Mouse (Mus musculus): ENCODE results near the gene Rassf3. TPM values are rescaled to one million over a fixed set of nuclear protein-coding genes. Genes with fewer than 3 reads are reported as not detected.

Rassf3 gene
- polyA plus RNA-seq, 1 experiment, result 37.5 TPM

DNA sequence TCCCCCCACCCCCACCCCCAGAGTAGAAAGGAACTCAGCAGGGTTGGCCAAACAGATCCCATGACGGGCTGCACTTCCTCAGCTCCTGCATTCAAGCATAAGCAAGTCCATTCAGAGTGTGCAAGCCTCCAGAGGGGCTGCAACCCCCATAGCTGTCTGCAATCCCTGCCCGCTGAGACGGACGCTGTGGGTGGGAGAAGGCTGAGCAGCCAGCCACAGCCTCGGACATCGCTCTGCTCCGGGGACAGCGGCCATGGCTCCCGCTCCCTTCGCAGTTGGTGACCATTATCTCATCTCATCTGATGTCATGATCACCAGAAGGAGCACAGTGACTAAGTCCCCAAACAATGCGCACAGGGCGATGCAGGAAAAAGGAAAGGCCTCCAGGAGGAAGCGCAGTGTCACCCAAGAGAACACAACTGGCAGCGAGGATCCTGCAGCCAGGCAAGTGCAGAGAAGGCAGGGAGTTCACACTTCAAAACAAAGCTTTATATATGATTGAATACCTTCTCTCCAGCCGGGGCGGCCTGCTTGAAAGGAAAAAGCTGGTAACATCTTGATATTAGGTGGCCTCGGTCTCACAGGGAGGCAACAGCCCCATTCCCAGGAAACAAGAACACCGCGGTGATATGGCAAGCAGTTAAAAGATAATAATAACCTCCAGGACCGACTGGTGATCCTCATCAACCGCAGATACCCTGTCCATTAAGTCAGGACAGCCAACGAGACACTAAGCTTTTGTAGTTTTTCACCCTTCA is 14.6 kb downstream of the Rassf3 start:
- no peak for DNase-seq (ENCODE audit: low read depth)

- DNase-seq (ENCODE audit: low read depth), result no peak
Observed at GRCm38 (mm10) chr10:121459124-121459853, 16.9 kb downstream of the Rassf3 start.

- no peak for DNase-seq (ENCODE audit: low read depth)
Observed at GRCm38 (mm10) chr10:121458408-121458807, 17.7 kb downstream of the Rassf3 start.

DNA sequence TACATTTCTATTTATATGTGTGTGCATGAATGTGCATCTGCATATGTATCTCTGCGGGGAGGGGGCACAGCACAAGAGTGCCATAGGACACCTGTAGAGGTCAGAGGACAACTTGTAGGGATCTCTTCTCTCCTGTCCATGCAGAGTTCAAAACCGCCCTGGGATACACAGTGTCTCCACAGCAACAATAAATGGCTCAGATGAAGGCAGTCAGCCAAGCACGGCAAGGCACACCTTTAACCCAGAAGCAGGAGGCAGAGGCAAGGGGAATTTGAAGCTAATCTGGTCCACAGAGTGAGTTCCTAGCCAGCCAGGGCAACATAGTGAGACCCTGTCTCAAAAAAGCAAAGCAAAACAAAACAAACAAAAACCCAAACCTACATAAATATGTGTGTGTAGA is 18.8 kb downstream of the Rassf3 start:
- DNase-seq (ENCODE audit: low read depth), result no peak

DNA sequence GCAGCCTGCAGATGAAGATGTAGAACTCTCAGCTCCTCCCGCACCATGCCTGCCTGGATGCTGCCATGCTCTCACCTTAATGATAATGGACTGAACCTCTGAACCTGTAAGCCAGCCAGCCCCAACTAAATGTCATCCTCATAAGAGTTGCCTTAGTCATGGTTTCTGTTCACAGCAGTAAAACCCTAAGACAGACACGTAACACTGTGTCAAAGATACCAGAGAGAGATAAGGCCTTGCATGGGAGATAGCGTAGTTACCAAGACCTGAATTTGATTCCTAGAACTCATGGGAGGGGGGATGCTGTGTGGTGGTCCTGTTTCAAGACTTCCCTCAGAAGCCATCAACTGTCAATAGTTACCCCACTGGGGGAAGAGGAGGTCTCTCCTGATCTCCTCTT is 20.6 kb downstream of the Rassf3 start:
- no peak for DNase-seq (ENCODE audit: low read depth)

GRCm38 (mm10) chr10:121454708-121455475 is 21.3 kb downstream of the Rassf3 start:
- DNase-seq (ENCODE audit: low read depth), result no peak

DNA sequence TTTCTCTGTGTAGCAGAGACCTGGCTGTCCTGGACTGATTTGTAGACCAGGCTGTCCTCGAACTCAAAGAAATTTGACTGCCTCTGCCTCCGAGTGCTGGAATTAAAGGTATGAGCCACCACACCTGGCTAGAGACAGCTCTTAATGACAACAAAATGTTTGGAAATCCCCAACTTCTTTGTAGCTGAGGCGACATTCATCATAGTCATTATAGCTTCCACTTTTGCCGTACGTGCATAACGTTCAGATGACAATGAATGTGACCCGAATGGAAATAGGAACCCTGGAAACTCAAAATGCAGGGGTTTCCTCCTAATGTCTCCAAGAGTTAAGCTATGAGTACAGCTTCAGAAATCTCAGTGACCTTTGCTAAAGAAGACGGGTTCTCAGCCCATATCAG is 22.1 kb downstream of the Rassf3 start:
- DNase-seq (ENCODE audit: low read depth), result no peak

DNA sequence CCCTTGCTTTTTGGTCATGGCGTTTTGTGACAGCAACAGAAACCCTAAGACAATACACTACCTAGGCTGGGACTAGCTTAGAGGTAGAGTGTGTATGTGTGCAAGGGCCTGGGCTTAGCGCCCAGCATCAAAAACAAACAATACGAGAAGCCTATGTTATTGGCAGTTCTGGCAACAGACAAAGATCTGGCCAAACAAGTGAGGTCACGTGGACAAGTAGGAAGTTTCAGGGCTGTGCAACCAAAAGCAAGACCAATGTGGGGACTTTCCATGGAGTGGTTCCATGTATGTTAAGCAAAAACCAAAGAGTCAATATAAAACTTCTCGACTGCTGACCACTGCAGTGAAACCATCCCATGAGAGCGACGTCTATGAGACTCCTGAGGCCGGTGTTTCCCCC is 30.3 kb downstream of the Rassf3 start:
- no peak for DNase-seq (ENCODE audit: low read depth)

DNA sequence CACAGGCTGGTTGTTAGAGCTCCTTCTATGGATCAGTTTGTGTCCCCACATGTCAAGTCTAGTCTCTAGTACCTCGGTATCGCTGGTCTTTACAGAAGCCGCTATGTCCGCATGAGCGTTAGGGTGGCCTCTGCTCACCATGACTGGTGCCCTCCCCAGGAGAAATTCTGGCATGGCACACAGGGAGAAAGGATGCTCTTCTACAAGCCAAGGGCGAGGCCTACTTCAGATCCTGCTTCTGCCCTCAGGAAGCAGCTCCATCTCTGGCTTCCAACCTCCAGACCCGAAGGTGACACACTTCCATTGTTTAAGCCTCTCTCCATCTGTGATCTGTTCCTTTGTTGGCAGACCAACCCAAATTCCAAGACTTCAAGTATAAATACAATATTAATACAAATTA is 31.9 kb downstream of the Rassf3 start:
- DNase-seq (ENCODE audit: low read depth), result no peak

DNA sequence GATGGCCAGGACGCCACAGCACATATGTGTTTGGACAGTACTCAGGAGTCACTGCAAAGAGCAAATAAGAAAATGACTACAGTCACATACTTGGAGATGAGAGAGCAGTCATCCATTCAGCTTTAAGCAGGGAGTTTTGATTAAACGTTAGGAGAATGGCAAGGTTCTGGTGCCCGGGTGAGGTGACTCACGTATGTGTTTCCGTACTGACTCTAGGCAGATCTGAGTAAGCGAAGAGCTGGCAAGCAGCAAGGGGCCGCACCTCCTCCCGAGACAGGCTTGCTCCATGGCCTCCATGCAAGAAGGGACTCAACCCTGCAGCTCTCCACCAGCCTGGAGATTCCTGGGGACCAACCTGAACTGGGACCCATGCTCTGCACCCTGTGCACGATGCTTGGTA is 32.4 kb downstream of the Rassf3 start:
- DNase-seq (ENCODE audit: low read depth), result no peak

DNA sequence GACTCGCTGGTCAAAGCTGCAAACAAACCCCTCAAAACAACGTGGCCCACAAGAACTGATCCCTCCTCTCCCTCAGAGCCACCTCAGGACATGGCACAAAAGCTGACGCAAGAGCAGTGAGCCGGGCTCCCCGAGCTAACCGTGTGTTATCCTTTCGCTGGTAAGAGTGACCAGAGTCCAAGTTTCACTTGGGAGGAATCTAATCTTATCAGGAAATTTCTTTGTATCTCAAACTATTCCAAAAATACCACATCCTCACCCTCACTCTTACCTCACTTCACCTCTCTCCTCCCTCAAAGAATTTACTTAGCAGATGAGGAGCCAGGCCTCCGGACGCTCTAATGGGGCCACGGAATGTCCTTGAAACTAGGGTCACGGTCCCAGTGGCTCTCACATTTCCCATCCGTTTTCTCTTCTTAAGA is 36.8 kb downstream of the Rassf3 start:
- no peak for DNase-seq (ENCODE audit: low read depth)

DNA sequence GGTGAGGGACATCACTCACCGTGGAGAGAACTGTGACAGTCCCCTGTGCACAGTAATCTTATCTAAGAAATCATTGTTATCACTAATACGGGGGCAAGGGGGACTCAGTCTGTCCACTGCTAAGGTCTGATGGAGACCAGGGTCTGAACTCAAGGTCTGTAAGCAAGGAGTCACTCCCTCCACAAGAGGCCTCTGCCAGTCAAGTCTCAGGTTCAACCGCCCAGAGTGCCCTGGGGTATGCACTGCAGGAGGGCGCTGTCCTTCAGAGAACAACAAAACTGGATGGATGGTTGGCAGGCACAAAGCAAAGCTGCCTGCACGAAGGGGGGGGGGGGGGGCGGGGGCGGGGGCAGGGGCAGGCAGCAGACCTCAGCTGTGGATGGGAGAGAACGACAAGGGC is 38.0 kb downstream of the Rassf3 start:
- no peak for DNase-seq (ENCODE audit: low read depth)

GRCm38 (mm10) chr10:121436693-121437092 is 39.5 kb downstream of the Rassf3 start:
- DNase-seq (ENCODE audit: low read depth), result no peak

DNA sequence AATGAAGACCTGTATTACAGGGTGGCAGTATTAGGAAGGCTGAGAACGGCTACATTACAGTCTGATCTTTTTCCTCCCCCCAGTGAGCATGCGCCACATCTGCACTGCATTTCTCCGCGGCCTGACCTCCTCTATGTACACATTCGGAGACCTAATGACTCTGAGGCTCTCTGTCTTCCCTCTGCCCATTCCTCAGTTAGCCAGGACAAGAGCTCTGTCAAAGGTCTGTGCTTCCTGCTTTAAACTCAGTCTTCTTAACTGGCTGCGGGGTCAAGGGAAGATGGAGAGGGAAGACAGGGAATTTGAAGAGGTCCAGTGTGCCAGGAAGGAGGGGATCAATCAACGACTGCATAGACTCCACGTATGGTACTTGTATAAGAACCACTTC is 39.9 kb downstream of the Rassf3 start:
- DNase-seq (ENCODE audit: low read depth), result no peak

- DNase-seq (ENCODE audit: low read depth), result no peak
Observed at GRCm38 (mm10) chr10:121435546-121436257, 40.4 kb downstream of the Rassf3 start.

GRCm38 (mm10) chr10:121434441-121435103 is 41.6 kb downstream of the Rassf3 start:
- DNase-seq (ENCODE audit: low read depth), result no peak

DNA sequence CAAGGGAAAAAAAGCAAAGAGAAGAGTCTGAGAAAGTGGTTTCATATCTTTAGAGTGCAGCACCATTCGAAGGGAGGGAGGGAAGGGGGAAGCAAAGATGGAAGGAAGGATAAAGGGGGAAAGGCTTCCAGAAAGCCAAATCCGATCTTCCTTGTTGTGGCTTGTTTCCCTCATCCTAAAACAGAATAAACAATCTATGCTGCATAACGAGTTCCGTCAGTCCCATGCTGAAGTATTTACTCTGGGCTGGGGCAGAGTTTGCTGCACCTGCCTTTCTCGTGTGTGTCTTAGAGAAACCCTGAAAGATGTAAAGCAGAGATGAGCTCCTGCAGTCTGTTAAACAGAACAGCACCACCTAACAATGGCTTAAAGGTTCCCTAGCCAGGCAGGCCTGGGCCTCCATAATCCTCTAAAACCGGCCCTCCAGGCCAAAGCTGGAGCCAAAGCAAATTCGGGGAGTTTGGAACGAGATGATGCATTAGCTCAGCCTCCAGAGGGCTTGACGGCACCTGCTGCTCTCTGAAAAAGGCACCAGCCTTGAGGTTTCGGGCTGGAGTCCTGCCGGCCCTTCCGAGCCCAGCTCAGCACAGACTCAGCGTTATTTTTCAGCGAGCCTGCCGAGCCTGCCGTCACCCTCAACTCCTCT is 43.4 kb downstream of the Rassf3 start:
- peak; percentile 72 for DNase-seq (ENCODE audit: low read depth)

DNA sequence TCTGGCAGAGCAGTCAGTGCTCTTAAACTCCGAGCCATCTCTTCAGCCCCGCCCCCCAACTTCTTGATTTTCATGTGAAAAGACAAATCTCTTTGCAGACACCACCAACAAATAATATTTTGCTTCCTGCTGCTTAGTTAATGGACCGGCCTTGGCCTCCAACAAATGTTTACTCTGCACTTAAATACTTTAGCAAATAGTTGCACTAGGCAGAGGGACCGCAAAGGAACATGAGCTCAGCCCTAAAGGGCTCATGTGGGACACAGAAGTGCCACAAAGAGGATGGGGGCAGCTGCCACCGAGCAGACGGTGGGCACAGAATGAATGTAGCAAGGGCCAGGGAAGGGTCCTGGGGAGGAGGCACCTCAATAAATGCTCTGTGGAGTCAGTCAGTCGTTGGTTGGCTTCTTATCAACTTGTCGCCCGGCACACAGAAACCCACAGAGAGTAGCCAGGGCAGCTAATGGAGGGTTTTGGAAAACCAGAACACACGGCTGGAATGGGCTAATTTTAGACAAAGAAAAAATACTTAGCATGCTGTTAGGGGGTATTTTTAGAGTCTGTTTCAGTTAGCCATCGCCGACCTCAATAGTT is 44.0 kb downstream of the Rassf3 start:
- no peak for DNase-seq (ENCODE audit: low read depth)

DNA sequence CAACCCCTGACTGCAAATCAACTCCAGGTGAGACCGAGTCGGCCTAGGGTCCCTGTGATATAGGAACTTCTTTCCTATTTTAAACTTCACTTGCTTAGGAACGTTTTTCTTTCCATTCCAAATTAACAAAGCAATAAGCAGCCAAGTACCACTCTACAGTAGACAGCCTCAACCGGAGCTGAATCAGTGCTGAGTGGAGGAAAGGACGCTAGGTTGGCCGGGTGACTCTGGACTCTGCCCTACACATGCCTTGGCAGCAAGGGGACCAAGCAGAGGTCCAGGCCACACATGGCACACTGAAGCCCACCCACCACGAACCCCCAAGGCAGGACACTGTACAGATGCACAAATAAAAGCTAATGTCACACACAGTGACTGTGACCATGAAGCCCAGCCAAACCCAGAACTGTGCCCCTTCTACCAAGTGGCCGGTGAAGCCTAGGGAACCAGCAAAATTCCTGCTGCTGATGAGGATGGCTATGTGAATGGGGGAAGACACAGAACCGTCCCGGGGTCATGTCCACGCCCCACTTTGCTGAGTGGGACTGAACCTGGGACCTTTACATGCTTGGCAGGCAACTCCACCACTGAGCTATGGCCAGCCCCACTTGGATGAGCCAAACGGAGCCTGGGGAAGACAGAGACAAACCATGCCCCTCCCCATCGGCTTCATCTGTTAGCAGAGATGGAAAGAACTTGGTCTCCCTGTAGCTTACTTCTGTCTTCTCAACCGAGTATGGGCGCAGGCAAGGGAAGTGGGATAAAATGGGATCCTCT is 45.2 kb downstream of the Rassf3 start:
- DNase-seq (ENCODE audit: low read depth), result no peak
